Mouse (Mus musculus) ovary, adult 18-20 months (tissue): ENCODE data around the gene Tagln.

Experiments
- DNase-seq: peaks from one replicate; pipeline ENCODE4 v3.0.0; 2022; ENCODE audit warnings: low spot score, mixed read lengths

Gene Tagln

DNA sequence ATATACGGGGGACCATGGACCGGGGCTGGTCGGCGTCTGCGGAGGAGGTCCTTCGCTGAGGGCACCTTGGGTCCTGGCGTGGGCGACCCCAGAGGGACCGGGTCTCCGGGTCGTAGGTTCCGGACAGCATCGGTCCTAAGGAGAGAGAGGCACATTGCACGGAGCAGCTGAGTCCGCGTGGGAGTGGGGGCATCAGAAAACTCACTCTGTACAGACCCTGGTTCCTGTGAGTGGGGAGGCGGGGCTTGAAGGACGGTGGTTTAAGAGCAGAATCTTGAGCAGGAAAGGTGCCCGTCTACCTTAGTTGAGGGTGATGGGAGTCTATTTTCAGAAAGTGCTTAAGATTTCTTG lies 28.8 kb downstream of the Tagln start:
- no peak for DNase-seq

GRCm38 (mm10) chr9:45906355-45907077 lies 29.3 kb downstream of the Tagln start, which contains the start of the genes Pcsk7 and Rnf214:
TSS of gene Pcsk7 (plus strand) at chr9:45906497.
TSS of gene Rnf214 (minus strand) at chr9:45906911.
- peak; percentile 84 for DNase-seq

DNA sequence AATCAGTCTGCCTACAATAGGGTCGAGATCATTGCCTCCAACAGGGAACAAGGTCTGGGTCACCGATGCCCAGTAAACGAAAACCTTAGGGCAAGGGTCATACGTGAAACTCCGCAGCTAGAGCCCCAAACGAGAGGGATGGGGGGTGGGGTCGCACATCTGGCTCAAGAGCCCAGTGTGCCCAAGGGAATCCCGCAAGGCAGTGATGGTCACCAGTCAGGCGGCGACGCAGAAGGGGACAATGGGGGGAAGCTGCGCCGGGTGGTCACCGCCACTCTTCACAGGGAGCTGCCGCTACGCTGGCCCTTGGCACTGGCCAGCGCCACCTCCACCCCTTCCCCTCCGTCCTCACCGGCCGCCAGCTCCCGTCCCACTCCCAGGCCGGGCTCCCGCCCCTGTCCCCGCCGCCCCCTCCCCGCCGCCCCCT lies 30.0 kb downstream of the Tagln start:
- no peak for DNase-seq

DNA sequence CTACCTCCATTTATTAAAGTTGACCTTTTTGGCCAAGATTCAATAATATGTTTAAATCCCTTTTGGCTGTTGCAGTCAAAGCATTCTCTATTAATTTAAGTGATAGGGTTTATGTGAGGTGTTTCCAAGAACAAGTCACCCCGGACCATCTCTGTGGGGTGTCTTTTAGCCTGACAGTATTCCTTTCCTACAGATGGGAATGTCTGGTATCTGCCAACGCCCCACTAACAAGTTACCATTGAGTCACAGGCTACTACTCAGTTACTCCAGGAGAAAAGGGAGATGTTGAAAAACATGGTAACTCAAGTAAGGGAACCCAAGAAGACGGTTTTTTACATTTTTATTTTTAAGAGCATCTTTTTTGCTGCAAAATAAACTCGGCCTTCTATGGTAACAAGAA lies 30.7 kb downstream of the Tagln start:
- DNase-seq, result no peak

DNA sequence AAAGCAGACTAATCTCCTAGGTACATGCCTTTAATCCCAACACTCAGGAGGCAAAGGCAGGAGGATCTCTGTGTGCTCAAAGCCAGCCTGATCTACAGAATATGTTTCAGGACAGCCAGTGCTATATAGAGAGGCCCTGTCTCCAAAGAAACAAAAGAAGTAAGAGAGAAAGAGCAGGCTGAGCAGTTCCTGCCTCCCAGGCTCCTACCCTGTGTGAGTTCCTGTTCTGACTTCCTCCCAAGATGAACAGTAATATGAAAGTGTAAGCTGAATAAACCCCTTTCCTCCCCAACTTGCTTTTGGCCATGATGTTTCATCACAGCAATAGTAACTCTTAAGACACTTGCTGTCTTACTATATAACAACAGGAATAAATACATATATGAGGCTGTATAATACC lies 42.2 kb downstream of the Tagln start:
- no peak for DNase-seq
